Mouse (Mus musculus) ES-E14 (cell line): Measurements from ENCODE around the gene Dynll2.

ENCODE experiments used
- HCFC1 ChIP-seq: IDR thresholded peaks from 2 replicates; pipeline ENCODE4 v1.6.1; 2012; ENCODE audit warnings: low read length, inconsistent platforms, borderline replicate concordance; ENCODE audit not compliant: insufficient read depth
- ZNF384 ChIP-seq: IDR thresholded peaks from 2 replicates; pipeline ENCODE4 v1.6.1; 2012; ENCODE audit warnings: low read depth, low read length, inconsistent platforms

DNA sequence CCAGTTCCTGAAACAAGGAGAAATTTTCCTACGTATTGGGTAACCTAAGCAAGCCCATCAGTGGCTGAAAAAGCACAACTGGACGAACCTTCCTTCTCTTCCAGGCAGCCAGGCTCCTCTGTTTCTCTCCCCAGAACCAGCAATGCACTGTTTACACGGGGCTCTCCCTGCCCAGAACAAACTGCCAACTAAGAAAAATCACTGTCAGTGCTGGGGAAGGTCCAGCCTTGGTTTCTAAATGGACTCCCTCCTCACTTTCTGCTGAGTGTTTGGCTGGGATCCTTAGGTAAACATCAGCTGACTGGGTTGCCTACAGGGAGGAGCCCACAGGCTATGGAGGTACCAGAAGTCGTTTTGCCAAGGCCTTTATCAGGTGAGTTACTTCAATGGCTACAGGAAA lies 4.5 kb upstream of the Dynll2 start:
- no peak for TF ChIP-seq ZNF384
- TF ChIP-seq HCFC1 = no peak
